Mouse (Mus musculus): ENCODE results near the gene Tbx3.

DNA sequence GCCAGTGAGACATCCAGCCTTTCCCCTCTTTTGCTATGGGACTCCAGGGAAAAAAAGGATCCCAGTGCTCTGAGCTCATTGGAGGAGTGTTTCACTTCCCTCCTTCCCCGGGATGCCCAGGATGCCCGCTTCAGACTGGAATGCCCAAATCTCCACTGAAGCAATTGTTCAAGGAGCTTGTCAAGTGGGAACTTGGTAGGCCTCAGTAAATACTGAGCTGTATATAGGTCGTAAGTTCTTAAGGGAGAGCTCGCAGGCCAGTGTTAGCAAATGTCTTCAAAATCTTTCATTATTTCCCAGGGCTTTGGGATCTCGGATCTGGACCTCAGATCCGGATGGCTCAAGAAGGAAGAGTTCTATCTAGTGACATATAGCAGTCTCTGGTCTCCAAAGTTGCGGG, 14.1 kb upstream of the Tbx3 start:
- no peak for TF ChIP-seq CTCF (IDR thresholded peaks at IDR 0.05; ENCODE audit: low read depth)
- no peak for TF ChIP-seq EP300 (IDR thresholded peaks at IDR 0.05; ENCODE audit: low read depth)

Data from heart, postnatal 0 days (tissue).